Mouse (Mus musculus) limb, embryonic 14.5 days (tissue): ENCODE data around the gene Vav2. TPM values are rescaled to one million over a fixed set of nuclear protein-coding genes. Genes with fewer than 3 reads are reported as not detected.

Experiments used
- ATAC-seq: fragments of 200-750 bp; cut with Nextera tagmentation; 2 replicates; pipeline ENCODE4 v1.8.0; 2017; ENCODE audit warnings: low read depth, moderate number of reproducible peaks, moderate TSS enrichment; ENCODE audit not compliant: low FRiP score
- DNase-seq: peaks from one replicate; pipeline ENCODE4 v3.0.0-alpha.2; 2015; ENCODE audit warnings: low spot score
- H3K27ac ChIP-seq: fragments of 300-500 bp; sonication (generic); replicated peaks from 2 replicates; pipeline ENCODE4 v1.5.1; 2014; ENCODE audit warnings: low read depth, mild to moderate bottlenecking, low read length, moderate library complexity, mixed read lengths
- H3K27me3 ChIP-seq: fragments of 300-500 bp; sonication (generic); 2 replicates; pipeline ENCODE4 v1.6.1; 2014; ENCODE audit warnings: low read length, mixed read lengths; ENCODE audit not compliant: control insufficient read depth, insufficient read depth
- H3K36me3 ChIP-seq: fragments of 300-500 bp; sonication (generic); 2 replicates; pipeline ENCODE4 v1.6.1; 2014; ENCODE audit warnings: mild to moderate bottlenecking, low read length, moderate library complexity, mixed read lengths; ENCODE audit not compliant: control insufficient read depth, insufficient read depth
- H3K4me1 ChIP-seq: fragments of 300-500 bp; sonication (generic); 2 replicates; pipeline ENCODE4 v1.6.1; 2014; ENCODE audit warnings: antibody characterized with exemption, low read length, mixed read lengths; ENCODE audit not compliant: control insufficient read depth, insufficient read depth
- H3K4me2 ChIP-seq: fragments of 300-500 bp; sonication (generic); replicated peaks from 2 replicates; pipeline ENCODE4 v1.6.1; 2014; ENCODE audit warnings: low read depth, mild to moderate bottlenecking, low read length, moderate library complexity; ENCODE audit not compliant: severe bottlenecking
- H3K4me3 ChIP-seq: fragments of 300-500 bp; sonication (generic); replicated peaks from 2 replicates; pipeline ENCODE4 v1.5.1; 2014; ENCODE audit warnings: low read length
- H3K9ac ChIP-seq: fragments of 300-500 bp; sonication (generic); 2 replicates; pipeline ENCODE4 v1.6.1; 2014; ENCODE audit warnings: mild to moderate bottlenecking, low read depth, low read length, moderate library complexity; ENCODE audit not compliant: severe bottlenecking
- H3K9me3 ChIP-seq: fragments of 300-500 bp; sonication (generic); 2 replicates; pipeline ENCODE4 v1.6.1; 2016; ENCODE audit warnings: low read length; ENCODE audit not compliant: control insufficient read depth
- POLR2A ChIP-seq: fragments of 200-500 bp; IDR thresholded peaks from 2 replicates; pipeline ENCODE4 v1.8.0; 2012; ENCODE audit warnings: inconsistent platforms, mild to moderate bottlenecking, moderate library complexity, borderline replicate concordance; ENCODE audit not compliant: insufficient read depth, insufficient read length; ENCODE audit errors: extremely low read depth
- WGBS: fragments of 180-500 bp; shearing (Covaris S2); extraction: QIAGEN DNeasy Blood & Tissue Kit; methylation state at CpG from one replicate; pipeline ENCODE4 v1.1.7; 2014; 5-methylcytosine and 5-hydroxymethylcytosine counted together
- polyA plus RNA-seq, 2 experiments: library from polyadenylated mRNA; depleted of rRNA in 1 of 2; stranded (reverse) in 1 of 2; unstranded in 1 of 2; fragments of >200 nt; fragmentation: Nextera tagmentation in 1 of 2; extraction: Ambion mirVana in 1 of 2; gene quantifications; 2 replicates each; pipeline versions ENCODE4 v1.2.1 to v1.2.3; 2012 to 2014

The Vav2 gene
- polyA plus RNA-seq, 2 experiments = 5.9 to 19.6 TPM

GRCm38 (mm10) chr2:27430621-27431020 lies 3.8 kb upstream of the Vav2 start:
- TF ChIP-seq POLR2A = no peak
- H3K4me1 ChIP-seq = peaks cover 10% of the 10 kb centered on the region
- H3K27me3 ChIP-seq = no peaks in the 10 kb centered on the region
- ATAC-seq = no peak
- no peak for DNase-seq
- no peaks in the 10 kb centered on the region for H3K36me3 ChIP-seq
- no peak overlapping the region for H3K4me3 ChIP-seq
- no peak overlapping the region for H3K4me2 ChIP-seq
- no peak overlapping the region for H3K27ac ChIP-seq
- no peaks in the 10 kb centered on the region for H3K9me3 ChIP-seq
- H3K9ac ChIP-seq = no peak overlapping the region
- WGBS = 86% methylated on average over 7 of the region's 7 CpGs

GRCm38 (mm10) chr2:27428071-27428470 lies 1.2 kb upstream of the Vav2 start:
- Histone ChIP-seq H3K9me3 (no peaks in the 10 kb centered on the region), H3K4me1 (peaks cover 25% of the 10 kb centered on the region), H3K27me3 (no peaks in the 10 kb centered on the region), H3K4me3 (no peak overlapping the region), H3K36me3 (no peaks in the 10 kb centered on the region), H3K27ac (no peak overlapping the region), H3K4me2 (no peak overlapping the region), H3K9ac (no peak overlapping the region)
- under 1% methylated on average over 4 of the region's 4 CpGs for WGBS
- no peak for TF ChIP-seq POLR2A
- DNase-seq (peak; percentile 88), ATAC-seq (no peak)

GRCm38 (mm10) chr2:27426406-27426854 lies 403 bp downstream of the Vav2 start:
- no peaks in the 10 kb centered on the region for H3K27me3 ChIP-seq
- WGBS = 0% methylated on average over 12 of the region's 64 CpGs
- no peak for DNase-seq

GRCm38 (mm10) chr2:27425751-27426405 lies 955 bp downstream of the Vav2 start:
- Histone ChIP-seq H3K36me3 (no peaks in the 10 kb centered on the region), H3K4me3 (peak overlapping the region; percentile 86), H3K9ac (peak overlapping the region; percentile 78), H3K27ac (no peak overlapping the region), H3K4me2 (peak overlapping the region; percentile 99), H3K27me3 (no peaks in the 10 kb centered on the region), H3K4me1 (peaks cover 25% of the 10 kb centered on the region), H3K9me3 (no peaks in the 10 kb centered on the region)
- DNase-seq = no peak
- no peak for ATAC-seq
- 0 out of 2 replicates have a peak, but pooled peaks have one; percentile 18 for TF ChIP-seq POLR2A
- WGBS = 0% methylated on average over 50 of the region's 60 CpGs

More at GRCm38 (mm10) chr2:27426406-27426854, 403 bp downstream of the Vav2 start:
- Histone ChIP-seq H3K4me2 (peak overlapping the region; percentile 99), H3K9ac (peak overlapping the region; percentile 78), H3K36me3 (no peaks in the 10 kb centered on the region), H3K27ac (peak overlapping the region; percentile 70; the same call in 1 of the 2 replicates), H3K9me3 (no peaks in the 10 kb centered on the region), H3K4me1 (peaks cover 25% of the 10 kb centered on the region), H3K4me3 (peak overlapping the region; percentile 86)
- ATAC-seq = peak; percentile 43
- no peak for TF ChIP-seq POLR2A

- Histone ChIP-seq H3K4me1 (peaks cover 25% of the 10 kb centered on the region), H3K27ac (no peak overlapping the region)
These were observed 1.6 kb downstream of the Vav2 start for GRCm38 (mm10) chr2:27425161-27425611.

More at GRCm38 (mm10) chr2:27425161-27425611, 1.6 kb downstream of the Vav2 start:
- DNase-seq (peak; percentile 40), ATAC-seq (no peak)
- TF ChIP-seq POLR2A = no peak
- Histone ChIP-seq H3K9me3 (no peaks in the 10 kb centered on the region), H3K36me3 (no peaks in the 10 kb centered on the region), H3K9ac (peak overlapping the region; percentile 78), H3K27me3 (no peaks in the 10 kb centered on the region), H3K4me3 (peak overlapping the region; percentile 86), H3K4me2 (peak overlapping the region; percentile 99)
- 3% methylated on average over 20 of the region's 20 CpGs for WGBS
